Mouse (Mus musculus) myocyte (in vitro differentiated cells): ENCODE measurements around the gene E130114P18Rik. TPM values are rescaled to one million over a fixed set of nuclear protein-coding genes. Genes with fewer than 3 reads are reported as not detected.

Source experiments
- H3K27me3 ChIP-seq: one replicate; pipeline ENCODE4 v1.6.1; 2011; ENCODE audit not compliant: control insufficient read depth, insufficient read depth, insufficient read length
- H3K36me3 ChIP-seq: one replicate; pipeline ENCODE4 v1.6.1; 2011; ENCODE audit not compliant: control insufficient read depth, insufficient read depth
- H3K4me2 ChIP-seq: one replicate; pipeline ENCODE4 v1.6.1; 2011; ENCODE audit warnings: low read depth, control low read depth
- H3K4me3 ChIP-seq: one replicate; pipeline ENCODE4 v1.5.1; 2011; ENCODE audit warnings: mild to moderate bottlenecking, control low read depth, moderate library complexity
- H3K79me2 ChIP-seq: one replicate; pipeline ENCODE4 v1.6.1; 2011; ENCODE audit not compliant: control insufficient read depth, insufficient read depth
- H3ac ChIP-seq: one replicate; pipeline ENCODE4 v1.6.1; 2011; ENCODE audit not compliant: control insufficient read depth, insufficient read length
- CEBPB ChIP-seq: IDR thresholded peaks from 2 replicates; pipeline ENCODE4 v1.6.1; 2011; ENCODE audit warnings: mild to moderate bottlenecking, moderate library complexity; ENCODE audit not compliant: poor library complexity, insufficient read depth, severe bottlenecking
- E2F4 ChIP-seq: IDR thresholded peaks from one replicate; pipeline ENCODE4 v1.6.1; 2011; ENCODE audit warnings: mild to moderate bottlenecking, control low read depth, moderate library complexity; ENCODE audit not compliant: insufficient read depth
- MAX ChIP-seq: IDR thresholded peaks from one replicate; pipeline ENCODE4 v1.6.1; 2011; ENCODE audit warnings: low read depth, mild to moderate bottlenecking, control low read depth
- MYOD1 ChIP-seq, 3 experiments: IDR thresholded peaks; one replicate each; pipeline ENCODE4 v1.6.1; 2011; ENCODE audit warnings: control low read depth in 2 of 3, low read depth in 2 of 3, mild to moderate bottlenecking in 2 of 3, moderate library complexity in 1 of 3; ENCODE audit not compliant: insufficient read length in 2 of 3, control insufficient read depth in 1 of 3
- MYOG ChIP-seq, 3 experiments: IDR thresholded peaks; one replicate each; pipeline ENCODE4 v1.6.1; 2011; ENCODE audit warnings: control low read depth in 2 of 3, low read depth in 2 of 3, mild to moderate bottlenecking in 2 of 3; ENCODE audit not compliant: insufficient read length in 2 of 3, control insufficient read depth in 1 of 3, insufficient read depth in 1 of 3
- POLR2A ChIP-seq: IDR thresholded peaks from one replicate; pipeline ENCODE4 v1.6.1; 2011; ENCODE audit warnings: low read depth, mild to moderate bottlenecking, control low read depth, moderate library complexity; ENCODE audit not compliant: insufficient read length
- POLR2AphosphoS2 ChIP-seq: IDR thresholded peaks from one replicate; pipeline ENCODE4 v1.6.1; 2011; ENCODE audit warnings: low read depth, control low read depth; ENCODE audit not compliant: insufficient read length
- REST ChIP-seq: IDR thresholded peaks from one replicate; pipeline ENCODE4 v1.6.1; 2011; ENCODE audit warnings: mild to moderate bottlenecking, control low read depth, moderate library complexity; ENCODE audit not compliant: insufficient read depth, insufficient read length
- SRF ChIP-seq: IDR thresholded peaks from one replicate; pipeline ENCODE4 v1.6.1; 2011; ENCODE audit warnings: low read depth; ENCODE audit not compliant: control insufficient read depth, insufficient read length
- TCF12 ChIP-seq: IDR thresholded peaks from one replicate; pipeline ENCODE4 v1.6.1; 2011; ENCODE audit warnings: mild to moderate bottlenecking, control low read depth; ENCODE audit not compliant: poor library complexity, insufficient read depth, severe bottlenecking
- TCF3 ChIP-seq: IDR thresholded peaks from one replicate; pipeline ENCODE4 v1.6.1; 2011; ENCODE audit warnings: low read depth, control low read depth; ENCODE audit not compliant: insufficient read length
- USF1 ChIP-seq: IDR thresholded peaks from one replicate; pipeline ENCODE4 v1.6.1; 2011; ENCODE audit warnings: low read depth, mild to moderate bottlenecking, control low read depth, moderate library complexity
- polyA plus RNA-seq: library from polyadenylated mRNA; unstranded; fragments of >200 nt; fragmentation: generic; extraction: Trizol; gene quantifications from one replicate; pipeline ENCODE4 v1.2.1, GENCODE M21; 2012; ENCODE audit warnings: missing spikeins

E130114P18Rik gene
- polyA plus RNA-seq, 1 experiment = not detected

DNA sequence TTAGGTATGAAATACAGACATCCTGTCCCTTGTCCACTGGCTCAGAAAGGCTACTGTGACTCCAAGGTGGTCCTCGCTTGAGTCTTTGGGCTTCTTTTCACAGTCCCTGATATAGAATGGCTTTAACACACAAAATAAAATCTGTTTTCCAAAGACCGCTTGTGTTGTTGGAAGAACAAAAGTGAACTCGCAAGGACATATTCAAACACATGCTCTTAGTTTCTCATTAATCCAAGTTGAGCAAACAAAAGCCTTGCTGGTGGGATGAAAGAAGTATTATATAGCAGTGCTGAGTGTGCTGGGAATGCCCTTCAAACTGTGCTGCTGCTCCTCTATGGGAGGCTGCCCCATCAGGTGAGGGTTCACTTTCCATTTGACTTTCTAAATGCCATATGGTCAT, 169.7 kb downstream of the E130114P18Rik start:
- no peak overlapping the region for H3K4me2 ChIP-seq
- no peaks in the 10 kb centered on the region for H3K27me3 ChIP-seq
- H3ac ChIP-seq = no peak overlapping the region
- TF ChIP-seq MAX = no peak
- no peak for TF ChIP-seq POLR2AphosphoS2
- TF ChIP-seq TCF12 = no peak
- no peak for TF ChIP-seq CEBPB
- TF ChIP-seq REST = no peak
- TF ChIP-seq USF1 = no peak
- no peak for TF ChIP-seq SRF
- no peak for TF ChIP-seq MYOG (IDR thresholded peaks at IDR 0.05; ENCODE audit: control insufficient read depth in 1 of 3, insufficient read depth in 1 of 3, insufficient read length in 2 of 3, low read depth in 2 of 3)
- TF ChIP-seq MYOD1 (IDR thresholded peaks at IDR 0.05; ENCODE audit: control insufficient read depth in 1 of 3, insufficient read length in 2 of 3, low read depth in 2 of 3) = no peak
- no peak for TF ChIP-seq E2F4
- TF ChIP-seq TCF3 = no peak
- no peaks in the 10 kb centered on the region for H3K36me3 ChIP-seq
- no peaks in the 10 kb centered on the region for H3K79me2 ChIP-seq
- no peak overlapping the region for H3K4me3 ChIP-seq

DNA sequence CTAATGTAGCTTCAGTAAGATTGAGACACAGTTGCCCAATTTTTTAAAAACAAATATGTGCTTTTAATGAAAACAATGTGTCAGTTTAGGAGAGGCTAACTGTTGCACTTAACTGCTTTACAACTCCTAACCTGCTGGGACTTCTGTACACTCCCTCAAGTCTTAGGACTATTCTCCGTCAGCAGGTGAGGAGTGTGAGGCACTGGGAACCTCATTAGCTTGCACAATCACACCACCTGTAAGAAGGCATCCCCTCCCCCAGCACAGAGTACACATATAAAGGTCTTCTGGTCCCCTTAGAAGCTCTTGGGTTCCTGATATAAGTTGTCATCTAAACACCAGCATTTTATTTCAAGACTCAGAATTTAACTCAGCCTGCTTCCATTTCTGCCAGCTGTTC, 170.7 kb downstream of the E130114P18Rik start:
- H3K79me2 ChIP-seq = no peaks in the 10 kb centered on the region
- no peak overlapping the region for H3K4me2 ChIP-seq
- no peak overlapping the region for H3ac ChIP-seq
- TF ChIP-seq MYOG (IDR thresholded peaks at IDR 0.05; ENCODE audit: control insufficient read depth in 1 of 3, insufficient read depth in 1 of 3, insufficient read length in 2 of 3, low read depth in 2 of 3) (no peak), MAX (no peak), POLR2AphosphoS2 (no peak), CEBPB (no peak), SRF (no peak), REST (no peak), MYOD1 (IDR thresholded peaks at IDR 0.05; ENCODE audit: control insufficient read depth in 1 of 3, insufficient read length in 2 of 3, low read depth in 2 of 3) (no peak), TCF3 (no peak), TCF12 (no peak), POLR2A (no peak)
- no peak overlapping the region for H3K4me3 ChIP-seq
- no peaks in the 10 kb centered on the region for H3K36me3 ChIP-seq
- no peaks in the 10 kb centered on the region for H3K27me3 ChIP-seq

DNA sequence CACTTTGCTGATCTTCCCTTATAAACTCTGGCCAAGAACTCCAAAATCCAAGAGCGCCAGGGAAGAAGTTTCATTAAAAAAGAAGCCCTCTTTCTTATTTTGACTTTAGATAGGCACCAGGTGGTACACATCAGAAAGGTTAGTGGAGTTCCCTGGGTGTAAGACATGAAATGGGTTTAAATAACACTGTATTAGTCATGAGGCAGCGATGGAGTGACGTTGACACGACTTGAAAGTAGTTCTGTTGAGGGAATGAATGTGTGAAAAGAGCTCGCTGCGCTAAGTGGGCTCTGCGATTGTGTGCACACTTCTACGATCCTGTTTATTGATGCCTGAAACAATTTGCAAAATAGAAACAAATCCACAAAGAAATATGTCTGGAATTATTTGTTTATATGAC, 171.4 kb downstream of the E130114P18Rik start:
- H3K79me2 ChIP-seq = no peaks in the 10 kb centered on the region
- H3K36me3 ChIP-seq = no peaks in the 10 kb centered on the region
- no peaks in the 10 kb centered on the region for H3K27me3 ChIP-seq
- H3K4me3 ChIP-seq = no peak overlapping the region
- H3K4me2 ChIP-seq = no peak overlapping the region
- no peak overlapping the region for H3ac ChIP-seq
- TF ChIP-seq SRF = no peak
- no peak for TF ChIP-seq MAX
- no peak for TF ChIP-seq MYOG (IDR thresholded peaks at IDR 0.05; ENCODE audit: control insufficient read depth in 1 of 3, insufficient read depth in 1 of 3, insufficient read length in 2 of 3, low read depth in 2 of 3)
- no peak for TF ChIP-seq TCF3
- no peak for TF ChIP-seq REST
- TF ChIP-seq POLR2AphosphoS2 = no peak
- TF ChIP-seq POLR2A = no peak
- TF ChIP-seq E2F4 = no peak
- TF ChIP-seq CEBPB = no peak
- TF ChIP-seq TCF12 = no peak
- TF ChIP-seq USF1 = no peak
- TF ChIP-seq MYOD1 (IDR thresholded peaks at IDR 0.05; ENCODE audit: control insufficient read depth in 1 of 3, insufficient read length in 2 of 3, low read depth in 2 of 3) = no peak

DNA sequence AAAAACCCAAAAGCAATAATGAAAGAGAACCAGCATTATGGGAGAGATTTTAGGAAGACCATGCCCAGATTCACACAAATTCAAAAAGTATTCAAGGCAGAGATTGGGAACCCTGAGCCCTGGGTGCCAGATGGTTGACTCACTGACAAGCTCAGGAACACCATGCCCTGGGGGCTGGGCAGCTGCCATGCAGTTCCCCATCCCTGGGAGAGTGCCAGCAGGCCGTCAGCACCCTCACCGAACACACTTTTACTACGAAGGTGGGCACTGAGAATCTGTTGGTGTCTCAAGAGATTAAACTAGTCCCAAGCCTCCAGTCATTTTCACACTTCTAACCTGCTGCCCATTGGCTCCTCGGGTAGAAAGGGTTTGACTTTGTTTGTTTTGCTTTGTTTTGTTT, 175.3 kb downstream of the E130114P18Rik start:
- no peaks in the 10 kb centered on the region for H3K27me3 ChIP-seq
- no peaks in the 10 kb centered on the region for H3K79me2 ChIP-seq
- H3K36me3 ChIP-seq = no peaks in the 10 kb centered on the region
- H3ac ChIP-seq = no peak overlapping the region
- TF ChIP-seq MYOG (IDR thresholded peaks at IDR 0.05; ENCODE audit: control insufficient read depth in 1 of 3, insufficient read depth in 1 of 3, insufficient read length in 2 of 3, low read depth in 2 of 3) = no peak
- TF ChIP-seq MYOD1 (IDR thresholded peaks at IDR 0.05; ENCODE audit: control insufficient read depth in 1 of 3, insufficient read length in 2 of 3, low read depth in 2 of 3) = no peak
- no peak for TF ChIP-seq TCF12
- H3K4me3 ChIP-seq = no peak overlapping the region
- H3K4me2 ChIP-seq = no peak overlapping the region
